Mouse (Mus musculus): Measurements from ENCODE around the gene Ak5.

Ak5 gene

DNA sequence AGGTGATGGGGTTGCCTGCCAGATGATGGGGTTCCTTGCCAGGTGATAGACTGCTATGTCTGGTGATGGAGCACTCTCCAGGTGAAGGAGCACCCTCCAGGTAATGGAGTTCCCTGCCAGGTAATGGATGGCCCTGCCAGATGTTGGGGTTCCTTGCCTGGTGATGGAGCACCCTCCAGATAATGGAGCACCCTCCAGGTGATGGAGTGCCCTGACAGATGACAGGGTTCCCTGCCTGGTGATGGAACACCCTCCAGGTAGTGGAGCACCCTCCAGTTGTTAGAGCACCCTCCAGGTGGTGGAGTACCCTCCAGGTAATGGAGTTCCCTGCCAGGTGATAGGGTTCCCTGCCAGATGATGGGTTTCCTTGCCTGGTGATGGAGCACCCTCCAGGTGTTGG lies 104.3 kb downstream of the Ak5 start:
- DNase-seq = no peak

GRCm38 (mm10) chr3:152561708-152562107 lies 106.5 kb downstream of the Ak5 start:
- DNase-seq = no peak

DNA sequence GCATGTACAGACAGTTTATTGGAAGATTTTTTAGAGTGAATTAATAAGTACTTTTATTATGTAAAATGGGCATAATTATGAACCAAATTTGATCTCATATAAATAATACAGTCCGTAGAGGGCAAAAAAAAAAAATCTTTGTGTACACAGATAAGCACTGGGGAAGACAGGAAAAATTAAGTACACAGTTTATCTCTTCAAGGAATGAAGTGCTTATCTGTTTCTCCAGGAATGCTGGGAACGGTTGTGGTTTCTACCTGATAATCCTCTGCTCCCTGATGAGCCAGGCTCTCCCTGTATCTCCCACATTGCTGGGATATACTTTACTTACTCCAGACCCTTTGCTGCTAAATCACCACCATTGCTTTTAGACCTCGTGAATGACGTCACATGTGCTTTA lies 108.9 kb downstream of the Ak5 start:
- DNase-seq = no peak

DNA sequence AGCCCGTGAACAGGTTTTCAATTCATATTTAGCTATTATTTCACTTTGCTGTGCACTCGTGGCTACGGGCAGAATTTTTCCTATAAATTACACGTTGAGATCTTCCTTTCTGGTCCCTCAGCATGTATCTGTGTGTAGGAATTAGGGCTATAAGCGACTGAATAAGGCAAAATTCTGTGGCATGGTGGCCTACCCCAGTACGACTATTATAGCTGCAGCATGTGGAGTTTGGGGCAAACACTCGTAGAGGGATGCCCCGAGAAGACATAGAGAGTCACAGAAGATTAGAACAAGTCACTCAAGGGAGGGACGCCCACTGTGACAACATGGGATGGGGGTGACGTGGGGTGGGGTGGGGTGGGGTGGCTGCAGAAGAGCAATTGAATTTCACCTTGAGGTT lies 110.1 kb downstream of the Ak5 start:
- no peak for DNase-seq

- peak in 1 of 2 experiments; percentile 10 for DNase-seq
These were observed 110.5 kb downstream of the Ak5 start for GRCm38 (mm10) chr3:152557659-152558058.

DNA sequence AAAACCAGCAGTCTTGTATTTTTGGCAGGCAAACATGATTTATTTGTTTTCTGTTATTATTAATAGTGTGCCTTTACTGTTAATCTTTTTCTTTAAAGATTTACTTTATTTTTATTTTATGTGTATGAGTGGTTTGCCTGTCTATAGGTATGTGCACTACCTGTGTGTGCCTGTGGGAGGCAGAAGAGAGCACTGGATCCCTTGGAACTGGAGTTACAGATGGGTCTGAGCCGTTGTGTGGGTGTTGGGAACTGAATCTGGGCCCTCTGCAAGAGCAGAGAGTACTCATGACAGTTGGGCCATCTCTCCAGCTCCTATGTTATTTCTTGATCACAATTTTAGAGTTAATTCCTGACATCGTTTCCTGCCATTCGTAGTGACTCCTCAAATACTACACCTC lies 111.2 kb downstream of the Ak5 start:
- DNase-seq = no peak

DNA sequence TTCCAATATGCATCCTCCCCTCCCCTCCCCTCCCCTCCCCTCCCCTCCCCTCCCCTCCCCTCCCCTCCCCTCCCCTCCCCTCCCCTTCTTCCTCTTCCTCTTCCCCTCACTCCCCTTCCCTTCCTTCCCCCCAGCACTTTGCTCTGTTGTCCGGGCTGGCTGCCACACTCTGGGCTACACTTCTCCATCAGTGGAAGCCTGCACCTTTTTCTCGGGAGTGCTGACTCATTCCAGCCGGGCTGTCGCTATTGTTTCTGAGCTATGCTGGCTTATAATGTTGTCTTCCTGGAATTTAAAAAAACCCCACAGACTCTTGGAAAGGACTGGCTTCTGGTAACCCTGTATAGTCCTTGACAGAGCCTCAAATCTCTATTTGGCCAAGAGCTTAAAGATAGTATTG lies 111.7 kb downstream of the Ak5 start:
- no peak for DNase-seq

DNA sequence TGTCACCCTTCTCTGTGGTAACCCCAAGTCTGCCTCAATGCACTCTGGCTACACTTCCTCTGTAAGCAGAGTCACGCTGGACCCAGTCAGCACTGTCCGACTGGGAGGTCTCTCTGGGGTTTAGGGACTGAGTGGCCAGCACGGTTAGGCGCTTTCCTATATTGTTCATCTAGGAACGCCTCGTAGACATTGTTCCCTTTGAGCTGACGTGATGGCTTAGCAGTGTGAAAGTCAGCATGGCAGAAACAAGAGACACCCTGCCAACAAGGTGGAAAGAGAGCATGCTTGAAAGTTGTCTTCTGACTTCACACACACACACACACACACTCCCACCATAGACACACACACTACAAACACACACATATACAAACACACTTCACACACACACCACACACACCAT lies 112.9 kb downstream of the Ak5 start:
- no peak for DNase-seq

- DNase-seq = no peak
These were observed 113.8 kb downstream of the Ak5 start for GRCm38 (mm10) chr3:152554366-152554765.

GRCm38 (mm10) chr3:152552641-152553040 lies 115.5 kb downstream of the Ak5 start:
- peak; percentile 14 to 21 for DNase-seq

DNA sequence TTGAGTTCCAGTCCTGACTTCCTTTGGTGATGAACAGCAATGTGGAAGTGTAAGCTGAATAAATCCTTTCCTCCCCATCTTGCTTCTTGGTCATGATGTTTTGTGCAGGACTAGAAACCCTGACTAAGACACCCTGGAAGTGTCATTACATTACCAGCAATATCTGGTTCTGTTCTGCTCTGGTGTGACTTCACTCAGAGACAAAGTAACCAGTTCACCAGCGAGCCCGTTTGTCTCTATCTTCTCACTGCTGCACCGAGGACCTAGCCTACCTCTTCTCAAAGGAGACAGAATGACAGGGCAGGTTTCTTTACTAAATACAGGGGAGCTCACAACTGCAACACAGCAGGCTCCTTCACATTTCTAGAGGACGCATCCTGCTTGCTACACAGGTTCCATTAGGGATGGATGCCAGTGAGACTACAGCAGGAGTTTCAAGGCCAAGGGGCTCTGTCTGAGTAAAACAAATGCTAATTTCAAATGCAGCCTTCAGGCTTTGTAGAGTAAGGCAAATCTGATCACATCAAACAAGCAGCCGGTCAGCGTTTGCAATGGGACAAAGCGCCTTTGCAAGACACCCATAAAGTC lies 117.5 kb downstream of the Ak5 start:
- DNase-seq = no peak

DNA sequence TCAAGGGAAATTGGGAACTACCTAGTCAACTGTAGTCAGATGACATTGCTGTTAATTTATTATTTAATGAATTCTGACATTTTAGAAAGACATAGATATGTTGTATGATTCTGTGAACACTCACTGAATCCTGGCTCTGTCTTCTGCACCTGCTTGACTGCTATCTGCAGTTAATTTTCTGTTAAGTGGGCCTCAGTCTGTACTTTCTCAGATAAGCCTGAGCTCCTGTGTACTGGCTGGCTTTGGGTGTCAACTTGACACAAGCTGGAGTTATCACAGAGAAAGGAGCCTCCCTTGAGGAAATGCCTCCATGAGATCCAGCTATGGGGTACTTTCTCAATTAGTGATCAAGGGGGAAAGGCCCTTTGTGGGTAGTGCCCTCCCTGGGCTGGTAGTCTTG lies 118.1 kb downstream of the Ak5 start:
- no peak for DNase-seq

GRCm38 (mm10) chr3:152544921-152545320 lies 123.2 kb downstream of the Ak5 start:
- no peak for DNase-seq

GRCm38 (mm10) chr3:152542298-152542697 lies 125.9 kb downstream of the Ak5 start:
- no peak for DNase-seq

DNA sequence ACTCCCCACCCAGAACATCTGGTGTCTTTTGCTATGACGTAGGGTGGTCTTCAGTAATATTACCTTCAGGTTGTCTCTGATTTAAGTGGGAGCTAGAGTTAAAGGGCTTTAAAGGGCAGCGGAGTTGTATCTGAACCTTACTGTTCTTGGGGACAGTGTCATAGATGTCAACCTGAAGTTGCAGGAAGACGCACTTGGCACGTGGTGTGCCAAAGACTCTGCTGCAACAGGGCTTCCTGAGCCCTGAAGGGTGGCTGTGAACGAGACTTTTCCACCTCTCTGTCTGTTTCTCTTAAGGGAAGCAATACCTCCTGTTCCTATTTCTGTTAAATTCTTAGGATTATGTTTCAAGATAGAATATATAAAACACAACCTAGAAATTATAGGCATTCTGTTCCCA lies 137.8 kb downstream of the Ak5 start:
- DNase-seq = no peak

DNA sequence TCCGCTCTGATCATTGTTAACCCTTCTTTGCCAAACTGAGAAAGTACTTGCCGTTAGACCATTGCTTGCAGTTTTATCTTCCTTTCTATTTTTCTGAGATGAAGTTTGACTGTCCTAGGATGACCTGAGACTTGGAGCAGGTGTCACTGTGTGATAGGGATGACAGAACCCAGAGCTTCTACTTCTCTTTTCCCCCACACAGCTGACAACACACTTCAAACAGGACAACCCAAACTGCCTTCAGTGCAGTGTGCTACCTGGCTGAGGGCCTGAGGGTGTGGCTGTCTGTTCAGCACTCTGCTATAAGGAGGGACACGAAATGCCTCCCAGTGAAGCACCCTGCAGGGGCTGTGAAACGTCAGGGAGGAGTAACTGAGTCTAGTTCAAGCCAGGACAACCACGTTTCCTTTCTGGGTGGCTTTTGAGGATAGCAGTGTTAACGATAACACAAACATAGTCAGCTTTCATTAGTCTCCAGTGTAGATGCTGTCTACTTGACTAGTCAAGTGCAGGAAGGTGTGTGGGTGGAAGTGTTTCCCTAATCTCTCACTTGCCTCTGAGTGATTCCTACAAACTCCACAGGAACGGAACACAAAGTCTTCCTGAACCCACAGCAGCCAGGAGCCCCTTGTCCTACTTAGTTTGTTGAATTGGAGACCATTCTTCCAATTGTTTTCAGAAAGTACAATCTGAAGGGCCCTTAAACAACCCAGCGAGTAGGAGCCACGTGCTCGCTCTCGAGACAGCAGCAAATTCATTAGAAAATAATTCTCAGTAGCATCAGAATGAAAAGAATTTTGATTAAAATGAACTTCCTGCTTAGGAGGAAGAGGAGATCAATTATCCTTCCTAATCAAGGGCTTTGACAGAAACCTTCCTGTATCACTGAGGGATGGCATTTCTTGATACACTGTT lies 138.8 kb downstream of the Ak5 start:
- DNase-seq = no peak

GRCm38 (mm10) chr3:152526721-152527120 lies 141.4 kb downstream of the Ak5 start:
- DNase-seq = peak; percentile 72 to 77

- no peak for DNase-seq
These were observed 144.9 kb downstream of the Ak5 start for GRCm38 (mm10) chr3:152523315-152523638.

DNA sequence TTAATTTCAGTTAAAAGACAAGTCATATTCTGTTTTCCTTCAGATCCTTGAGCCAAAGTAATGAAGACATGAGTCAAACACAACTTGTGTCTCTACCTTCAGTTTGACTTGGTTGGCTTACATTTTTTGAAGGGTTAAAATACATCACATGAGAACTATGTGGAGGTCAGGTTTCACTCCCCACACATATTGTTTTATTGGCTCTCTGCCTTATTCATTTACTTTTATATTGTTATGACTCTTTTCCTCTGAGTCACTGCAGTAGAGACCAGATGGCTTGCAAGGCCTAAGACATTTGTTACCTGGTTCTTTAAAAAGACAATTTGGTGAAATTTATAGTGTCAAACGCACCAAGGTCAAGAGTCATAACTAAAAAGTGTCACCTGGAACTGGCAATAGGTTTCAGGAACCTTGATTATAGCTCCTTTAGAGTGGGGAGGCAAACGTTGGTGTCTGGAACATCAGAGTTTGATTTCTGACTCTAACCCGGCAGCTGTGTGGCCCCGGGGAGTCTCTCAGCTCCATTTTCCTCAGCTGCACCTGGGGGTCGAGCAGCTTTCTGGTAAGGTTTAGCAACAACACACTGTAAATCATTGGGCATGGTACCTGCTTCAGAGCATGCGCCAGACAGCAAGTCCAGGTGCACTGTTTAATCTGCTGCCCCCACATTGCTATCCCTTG lies 145.4 kb downstream of the Ak5 start:
- DNase-seq = no peak

DNA sequence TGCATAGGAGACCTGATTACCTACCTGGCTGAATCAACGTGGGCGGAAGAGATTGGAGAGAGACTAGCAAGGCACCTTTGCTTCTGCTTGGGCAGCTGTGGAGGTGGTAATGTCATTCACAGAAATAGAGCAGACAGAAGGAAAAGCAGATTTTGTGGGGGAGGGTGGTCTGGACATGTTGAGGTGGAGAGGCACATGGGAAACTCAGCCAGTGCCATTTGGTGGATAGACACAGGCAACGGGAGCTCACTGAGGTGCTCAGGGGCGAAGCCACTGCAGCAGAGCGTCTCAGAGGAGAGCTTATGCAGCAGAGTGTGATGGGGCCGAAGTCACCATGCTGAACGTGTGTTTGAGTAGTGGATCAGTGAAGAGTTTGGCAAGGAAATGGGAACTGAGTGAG lies 147.1 kb downstream of the Ak5 start:
- no peak for DNase-seq

DNA sequence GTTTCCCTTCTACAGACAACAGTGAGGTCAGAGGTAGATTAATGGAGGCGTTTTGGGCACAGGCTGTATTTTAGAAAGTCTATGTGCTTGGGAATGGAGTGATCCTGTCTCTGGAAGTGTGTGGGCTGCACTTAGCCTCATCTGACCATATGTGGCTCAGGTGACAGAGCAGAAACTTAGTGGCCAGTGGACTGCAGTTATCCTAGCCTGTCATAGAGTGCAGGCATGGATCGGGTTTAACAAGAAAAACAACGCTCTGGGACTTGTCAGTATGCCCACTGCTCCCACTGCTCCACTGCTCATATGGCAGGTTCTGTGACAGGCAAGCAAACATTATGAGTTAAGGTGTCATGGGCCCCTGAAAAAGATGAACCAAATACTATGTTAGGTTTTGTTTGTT lies 148.1 kb downstream of the Ak5 start:
- DNase-seq = no peak

DNA sequence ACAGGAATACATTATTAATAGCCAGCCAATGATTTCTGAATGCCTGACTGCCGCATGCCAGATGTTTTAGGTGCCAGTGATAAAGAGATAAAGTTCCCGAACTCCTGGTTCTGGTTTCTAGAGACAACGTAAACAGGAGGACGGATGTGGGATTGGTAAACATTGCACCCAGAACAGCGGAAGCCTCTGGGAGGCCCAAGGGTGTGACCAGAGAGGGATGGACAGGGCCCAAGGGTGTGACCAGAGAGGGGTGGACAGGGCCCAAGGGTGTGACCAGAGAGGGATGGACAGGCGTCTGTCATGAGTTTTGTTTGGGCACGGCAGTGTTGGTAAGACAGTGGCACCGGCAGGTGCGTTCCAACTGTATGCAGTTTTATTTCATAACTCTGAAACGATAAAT lies 148.6 kb downstream of the Ak5 start:
- no peak for DNase-seq

DNA sequence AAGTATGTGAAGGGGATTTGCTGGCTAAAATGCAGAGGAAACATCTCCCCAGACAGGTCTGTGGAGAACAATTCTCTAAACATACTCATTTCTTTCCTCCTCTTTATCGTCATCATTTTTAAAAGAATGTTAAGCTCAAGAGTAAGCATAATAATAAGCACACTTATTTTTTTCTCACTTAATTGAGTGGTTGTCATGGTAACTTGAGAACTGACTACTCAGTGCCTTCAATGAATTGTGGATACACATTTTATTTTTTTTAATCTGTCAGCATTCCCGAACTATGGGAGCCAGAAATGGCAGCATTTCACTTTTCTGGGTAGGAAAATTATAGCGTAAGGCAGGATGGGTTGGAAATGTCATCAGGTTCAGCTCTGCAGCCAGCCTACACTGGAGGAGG lies 151.6 kb downstream of the Ak5 start:
- no peak for DNase-seq

DNA sequence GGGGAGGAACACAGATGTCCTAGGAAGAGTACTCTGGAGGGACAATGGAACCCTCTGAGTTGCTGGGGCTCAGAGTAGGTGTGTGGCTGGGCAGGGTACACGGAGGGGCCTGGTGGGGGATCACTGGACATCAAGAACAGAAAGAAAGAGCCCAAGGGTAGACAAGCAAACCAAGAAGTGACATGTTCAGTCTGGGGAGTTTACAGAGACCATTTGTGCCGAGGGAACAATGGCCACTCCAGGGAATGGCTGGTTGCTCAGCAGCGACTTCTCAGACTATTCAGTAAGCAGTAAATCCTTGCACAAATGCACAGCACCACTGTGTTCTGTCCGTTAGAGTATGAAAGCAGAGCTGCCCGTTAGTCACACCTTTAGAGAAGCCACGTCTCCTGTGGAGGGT lies 152.2 kb downstream of the Ak5 start:
- DNase-seq = no peak

All from cerebellum, postnatal 10 days (tissue).